Mouse (Mus musculus): ENCODE measurements around the gene Nppa. TPM values are rescaled to one million over a fixed set of nuclear protein-coding genes. Genes with fewer than 3 reads are reported as not detected.

The Nppa gene
- polyA plus RNA-seq, 1 experiment from 2014 or later: 6.1 TPM

DNA sequence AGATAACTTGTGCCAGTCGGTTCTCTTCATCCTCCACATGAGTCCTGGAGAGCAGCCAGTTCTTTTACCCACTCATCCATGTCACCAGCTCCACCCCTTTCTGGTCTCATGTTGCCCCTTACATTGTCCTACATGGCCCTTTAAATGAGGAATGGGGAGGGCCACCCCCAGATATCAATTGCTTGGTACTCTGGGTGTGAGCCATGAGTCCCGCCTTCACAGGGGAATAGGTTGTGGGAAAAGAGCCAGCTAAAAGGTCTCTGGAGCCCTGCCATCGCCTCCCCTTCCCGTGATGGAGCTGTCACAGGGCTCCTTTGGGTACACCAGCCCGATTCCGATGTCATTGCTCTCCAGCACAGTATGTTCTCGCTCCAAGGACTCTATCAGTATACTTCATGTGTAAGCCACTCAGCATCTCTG is 21.1 kb upstream of the Nppa start:
- WGBS: 80% methylated on average over 7 of the region's 7 CpGs
- Histone ChIP-seq H3K4me3 (no peak overlapping the region), H3K4me1 (replicated peaks) (no peaks in the 10 kb centered on the region), H3K27me3 (no peaks in the 10 kb centered on the region), H3K36me3 (no peaks in the 10 kb centered on the region), H3K27ac (replicated peaks) (no peak overlapping the region), H3K4me2 (no peak overlapping the region), H3K9ac (no peak overlapping the region), H3K9me3 (0 out of 2 replicates have a peak, but pooled peaks cover 3% of the 10 kb centered on the region)
- no peak for ATAC-seq (ENCODE audit: low read depth)

DNA sequence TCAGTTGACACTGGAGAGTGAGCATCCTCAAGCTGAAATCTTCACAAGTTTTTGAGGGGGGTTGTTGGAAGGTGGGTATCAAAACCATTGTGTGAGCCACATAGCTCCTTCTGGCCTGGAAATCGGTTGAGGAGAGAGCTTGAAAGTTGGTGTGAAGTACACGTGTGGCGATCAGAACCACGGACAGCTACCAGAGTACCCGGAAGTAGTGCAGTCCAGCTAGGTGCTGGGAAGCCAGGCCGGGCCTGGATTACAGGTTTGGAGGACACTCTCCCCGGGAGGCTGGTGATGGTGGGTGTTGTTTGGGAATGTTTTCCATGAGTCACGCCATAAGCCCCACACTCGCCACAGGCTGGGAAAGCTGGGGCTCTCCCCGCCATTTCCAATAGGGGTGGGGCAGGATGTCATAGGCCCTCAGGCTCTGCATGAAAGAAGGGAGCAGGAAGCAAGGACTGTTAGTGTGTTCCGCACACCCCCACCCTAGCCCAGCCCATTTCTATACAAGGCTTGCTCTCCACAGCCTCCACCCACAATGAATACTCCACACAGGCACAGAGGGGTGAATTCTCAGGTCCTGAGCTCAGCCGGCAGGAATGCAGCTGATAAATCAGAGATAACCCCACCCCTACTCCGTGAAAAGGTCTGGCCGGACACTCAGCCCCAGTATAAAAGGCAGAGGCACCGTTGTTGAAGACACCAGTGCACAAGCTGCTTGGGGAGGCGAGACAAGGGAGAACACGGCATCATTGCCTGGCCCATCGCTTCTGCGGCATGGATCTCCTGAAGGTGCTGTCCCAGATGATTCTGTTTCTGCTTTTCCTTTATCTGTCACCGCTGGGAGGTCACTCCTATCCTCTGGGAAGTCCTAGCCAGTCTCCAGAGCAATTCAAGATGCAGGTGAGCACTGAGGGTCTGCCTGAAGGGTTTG is 15.1 kb upstream of the Nppa start, which contains the start of gene Nppb:
Nppb (plus strand) TSS at position 584 of the 928 bp plus-strand sequence.
- no peaks in the 10 kb centered on the region for H3K9me3 ChIP-seq
- no peak within 1 kb of the TSS for H3K27ac ChIP-seq (replicated peaks)
- no peak within 1 kb of the TSS for H3K9ac ChIP-seq
- 34% methylated on average over 20 of the region's 20 CpGs for WGBS
- no peaks in the 10 kb centered on the region for H3K36me3 ChIP-seq
- H3K4me3 ChIP-seq: no peak within 1 kb of the TSS
- no peak within 1 kb of the TSS for H3K4me2 ChIP-seq
- no peak for ATAC-seq (ENCODE audit: low read depth)
- H3K4me1 ChIP-seq (replicated peaks): no peaks in the 10 kb centered on the region
- H3K27me3 ChIP-seq: no peaks in the 10 kb centered on the region

GRCm38 (mm10) chr4:147993571-147994095 is 6.9 kb upstream of the Nppa start:
- no peaks in the 10 kb centered on the region for H3K9me3 ChIP-seq
- H3K27ac ChIP-seq (replicated peaks): no peak overlapping the region
- no peak for ATAC-seq (ENCODE audit: low read depth)
- 62% methylated on average over 7 of the region's 7 CpGs for WGBS
- no peak overlapping the region for H3K4me2 ChIP-seq
- H3K4me3 ChIP-seq: no peak overlapping the region
- no peaks in the 10 kb centered on the region; the same call in 1 of the 2 replicates for H3K4me1 ChIP-seq (replicated peaks)
- no peaks in the 10 kb centered on the region for H3K36me3 ChIP-seq
- no peak overlapping the region for H3K9ac ChIP-seq
- H3K27me3 ChIP-seq: no peaks in the 10 kb centered on the region

DNA sequence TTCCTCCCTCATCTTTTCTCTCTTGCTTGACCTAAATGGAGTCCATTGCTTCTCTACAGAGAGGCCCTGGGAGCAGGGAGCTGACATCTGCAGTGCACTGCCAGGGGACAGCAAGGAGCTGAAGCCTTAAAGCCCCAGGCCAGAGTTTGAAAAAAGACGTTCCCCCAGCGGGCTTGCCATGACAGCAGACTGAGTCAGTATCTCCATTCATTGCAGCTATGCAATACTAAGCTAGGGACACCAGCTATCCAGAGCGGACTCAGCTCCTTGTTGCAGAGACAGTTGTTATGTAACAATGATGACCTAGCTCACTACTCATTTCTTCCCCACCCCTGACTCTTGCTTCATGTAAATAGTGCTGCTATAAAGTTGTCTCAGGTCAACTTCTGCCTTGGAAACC is 5.2 kb upstream of the Nppa start:
- Histone ChIP-seq H3K27me3 (no peaks in the 10 kb centered on the region), H3K9me3 (no peaks in the 10 kb centered on the region), H3K4me2 (no peak overlapping the region), H3K36me3 (no peaks in the 10 kb centered on the region), H3K9ac (no peak overlapping the region), H3K4me3 (no peak overlapping the region), H3K27ac (replicated peaks) (no peak overlapping the region), H3K4me1 (replicated peaks) (peaks cover 9% of the 10 kb centered on the region)
- ATAC-seq (ENCODE audit: low read depth): no peak
- WGBS: 89% methylated on average over 3 of the region's 3 CpGs

- H3K27ac ChIP-seq (replicated peaks): peak overlapping the region; percentile 65
- ATAC-seq (ENCODE audit: low read depth): no peak
- no peaks in the 10 kb centered on the region for H3K27me3 ChIP-seq
- H3K4me3 ChIP-seq: no peak overlapping the region
- H3K9ac ChIP-seq: peak overlapping the region; percentile 12; the same call in 1 of the 2 replicates
- peaks cover 36% of the 10 kb centered on the region for H3K36me3 ChIP-seq
- no peak overlapping the region for H3K4me2 ChIP-seq
- H3K4me1 ChIP-seq (replicated peaks): peaks cover 31% of the 10 kb centered on the region
- 71% methylated on average over 17 of the region's 17 CpGs for WGBS
- no peaks in the 10 kb centered on the region for H3K9me3 ChIP-seq
These were observed 679 bp downstream of the Nppa start for GRCm38 (mm10) chr4:148001013-148001789.

DNA sequence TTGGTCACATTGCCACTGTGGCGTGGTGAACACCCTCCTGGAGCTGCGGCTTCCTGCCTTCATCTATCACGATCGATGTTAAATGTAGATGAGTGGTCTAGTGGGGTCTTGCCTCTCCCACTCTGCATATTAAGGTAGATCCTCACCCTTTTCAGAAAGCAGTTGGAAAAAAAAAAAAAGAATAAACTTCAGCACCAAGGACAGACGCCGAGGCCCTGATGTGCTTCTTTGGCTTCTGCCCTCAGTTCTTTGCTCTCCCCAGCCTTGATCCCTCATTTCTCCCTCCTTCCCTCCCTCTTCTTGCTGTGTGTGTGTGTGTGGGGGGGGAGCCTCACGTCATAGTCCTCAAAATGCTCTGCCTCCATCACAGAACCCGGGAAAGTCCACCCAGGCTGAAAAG is 1.3 kb downstream of the Nppa start:
- no peak overlapping the region for H3K9ac ChIP-seq
- 45% methylated on average over 8 of the region's 8 CpGs for WGBS
- peaks cover 42% of the 10 kb centered on the region for H3K36me3 ChIP-seq
- H3K27ac ChIP-seq (replicated peaks): peak overlapping the region; percentile 65
- no peak for ATAC-seq (ENCODE audit: low read depth)
- H3K9me3 ChIP-seq: no peaks in the 10 kb centered on the region
- no peak overlapping the region for H3K4me3 ChIP-seq
- H3K4me1 ChIP-seq (replicated peaks): peaks cover 31% of the 10 kb centered on the region
- H3K4me2 ChIP-seq: no peak overlapping the region
- H3K27me3 ChIP-seq: no peaks in the 10 kb centered on the region

DNA sequence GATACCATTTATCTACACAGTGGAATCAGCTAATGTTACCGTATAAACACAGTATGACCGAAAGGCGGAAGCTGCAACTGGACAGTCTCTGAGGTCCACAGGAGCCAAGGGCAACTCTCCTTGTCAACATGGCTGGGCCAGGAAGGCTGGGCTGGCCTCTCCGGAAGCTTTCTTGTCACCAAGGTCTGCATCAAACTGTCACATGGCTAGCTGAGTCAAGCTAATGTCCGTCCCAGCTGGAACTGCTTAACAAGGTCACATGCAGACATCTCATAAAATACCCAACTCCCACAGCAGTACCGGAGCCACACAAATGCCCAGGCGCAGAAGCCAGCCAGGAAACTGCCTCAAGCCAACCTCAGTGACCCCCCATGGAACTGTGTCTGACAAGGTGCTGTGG is 3.8 kb downstream of the Nppa start:
- H3K4me3 ChIP-seq: no peak overlapping the region
- H3K9ac ChIP-seq: no peak overlapping the region
- peaks cover 67% of the 10 kb centered on the region for H3K36me3 ChIP-seq
- H3K9me3 ChIP-seq: no peaks in the 10 kb centered on the region
- H3K27ac ChIP-seq (replicated peaks): no peak overlapping the region
- H3K4me1 ChIP-seq (replicated peaks): peaks cover 31% of the 10 kb centered on the region
- no peak for ATAC-seq (ENCODE audit: low read depth)
- no peaks in the 10 kb centered on the region for H3K27me3 ChIP-seq
- H3K4me2 ChIP-seq: no peak overlapping the region
- WGBS: 88% methylated on average over 7 of the region's 7 CpGs

DNA sequence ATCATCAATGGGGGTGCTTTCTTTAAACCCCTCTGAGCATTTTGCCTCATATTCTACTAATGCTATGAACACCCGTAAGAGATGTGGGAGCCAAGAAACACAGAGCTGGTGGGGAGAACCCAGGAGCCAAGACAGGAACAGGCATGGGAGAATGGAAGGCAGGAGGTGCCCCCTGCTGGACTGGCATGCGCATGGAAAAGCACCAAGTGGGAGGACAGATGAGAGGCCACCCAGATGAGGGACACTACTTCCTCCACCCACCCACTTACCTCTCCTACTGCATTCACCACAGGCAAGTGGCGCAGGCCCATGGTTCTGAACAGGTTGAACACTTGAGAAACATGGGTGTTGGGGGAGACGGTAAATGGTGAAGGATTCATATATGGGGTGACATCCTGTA is 7.9 kb downstream of the Nppa start:
- Histone ChIP-seq H3K9ac (no peak overlapping the region), H3K27me3 (no peaks in the 10 kb centered on the region), H3K36me3 (peaks cover 100% of the 10 kb centered on the region)

GRCm38 (mm10) chr4:148009641-148010040 is 9.1 kb downstream of the Nppa start:
- no peak overlapping the region for H3K27ac ChIP-seq (replicated peaks)
- no peak for ATAC-seq (ENCODE audit: low read depth)
- H3K9me3 ChIP-seq: no peaks in the 10 kb centered on the region
- H3K4me2 ChIP-seq: no peak overlapping the region
- H3K4me1 ChIP-seq (replicated peaks): no peaks in the 10 kb centered on the region
- H3K27me3 ChIP-seq: no peaks in the 10 kb centered on the region
- no peak overlapping the region for H3K9ac ChIP-seq
- peaks cover 100% of the 10 kb centered on the region for H3K36me3 ChIP-seq
- WGBS: 84% methylated on average over 2 of the region's 2 CpGs
- no peak overlapping the region for H3K4me3 ChIP-seq

More for the DNA sequence above, 7.9 kb downstream of the Nppa start:
- no peaks in the 10 kb centered on the region for H3K4me1 ChIP-seq (replicated peaks)
- no peak overlapping the region for H3K4me2 ChIP-seq
- WGBS: 76% methylated on average over 4 of the region's 4 CpGs
- no peaks in the 10 kb centered on the region for H3K9me3 ChIP-seq
- H3K4me3 ChIP-seq: no peak overlapping the region
- ATAC-seq (ENCODE audit: low read depth): no peak
- no peak overlapping the region for H3K27ac ChIP-seq (replicated peaks)

DNA sequence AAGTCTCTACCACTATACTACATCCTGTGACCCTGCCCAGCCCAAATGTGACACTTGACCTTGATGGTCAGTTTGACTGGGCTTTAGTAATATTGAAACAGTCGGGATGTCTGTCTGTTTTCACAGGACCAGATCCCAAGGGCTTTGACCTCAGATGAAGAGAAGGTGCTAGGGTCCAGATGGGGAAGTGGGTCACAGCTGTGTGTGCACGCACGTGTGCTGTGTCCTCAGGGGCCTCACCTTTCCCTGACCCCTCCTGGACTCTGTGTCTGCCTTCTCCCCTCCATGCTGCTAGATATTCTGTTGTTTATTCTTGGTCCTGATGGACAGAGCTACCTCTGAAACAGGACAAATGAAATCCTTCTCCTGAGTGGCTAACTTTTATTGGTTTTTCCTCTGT is 10.8 kb downstream of the Nppa start:
- Histone ChIP-seq H3K4me3 (no peak overlapping the region), H3K36me3 (peaks cover 100% of the 10 kb centered on the region), H3K27me3 (no peaks in the 10 kb centered on the region), H3K27ac (replicated peaks) (no peak overlapping the region), H3K4me1 (replicated peaks) (no peaks in the 10 kb centered on the region), H3K9ac (no peak overlapping the region), H3K9me3 (no peaks in the 10 kb centered on the region), H3K4me2 (no peak overlapping the region)
- no peak for ATAC-seq (ENCODE audit: low read depth)
- 62% methylated on average over 3 of the region's 3 CpGs for WGBS

DNA sequence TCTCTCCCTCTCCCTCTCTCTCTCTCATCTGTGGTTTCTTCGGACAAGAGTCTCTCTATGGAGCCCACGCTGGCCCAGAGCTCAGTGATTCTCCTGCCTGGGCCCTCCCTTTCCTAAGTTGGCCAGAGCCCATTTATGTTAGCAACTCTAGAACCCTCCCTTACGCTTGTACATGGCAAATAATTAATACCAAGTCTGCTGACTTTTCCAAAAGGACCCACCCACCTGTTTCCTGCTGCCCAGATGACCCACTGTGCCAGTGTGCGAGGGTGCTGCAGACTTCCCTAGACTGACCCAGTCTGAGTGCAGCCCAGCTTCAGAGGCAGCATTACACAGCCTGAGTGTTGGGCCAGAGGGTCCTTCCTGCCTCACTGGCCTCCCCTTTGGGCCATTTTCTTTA is 11.7 kb downstream of the Nppa start:
- 87% methylated on average over 4 of the region's 4 CpGs for WGBS
- H3K9me3 ChIP-seq: no peaks in the 10 kb centered on the region
- ATAC-seq (ENCODE audit: low read depth): no peak
- H3K27me3 ChIP-seq: no peaks in the 10 kb centered on the region
- H3K9ac ChIP-seq: no peak overlapping the region
- H3K4me1 ChIP-seq (replicated peaks): no peaks in the 10 kb centered on the region
- H3K4me3 ChIP-seq: no peak overlapping the region
- H3K36me3 ChIP-seq: peaks cover 100% of the 10 kb centered on the region
- no peak overlapping the region for H3K27ac ChIP-seq (replicated peaks)
- H3K4me2 ChIP-seq: no peak overlapping the region

DNA sequence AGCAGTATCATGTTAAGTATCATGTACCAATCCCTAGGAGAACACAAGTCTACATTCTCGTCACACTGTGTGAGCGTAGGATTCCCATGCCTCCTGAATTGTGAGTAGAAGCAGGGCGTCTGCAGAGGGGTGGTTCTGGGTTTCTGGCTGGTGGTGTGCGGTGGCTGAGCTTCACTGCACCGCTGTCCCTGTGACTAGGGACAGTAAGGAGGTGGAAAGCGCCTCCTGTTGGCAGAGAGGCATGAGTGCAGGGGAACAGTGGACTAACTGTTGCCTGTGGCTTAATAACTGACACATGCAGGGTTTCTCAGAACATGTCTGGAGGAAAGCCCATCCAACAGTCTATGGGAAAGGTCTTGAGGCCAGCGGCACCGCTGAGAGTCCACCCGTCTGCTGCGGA is 14.9 kb downstream of the Nppa start:
- H3K36me3 ChIP-seq: peaks cover 99% of the 10 kb centered on the region
- ATAC-seq (ENCODE audit: low read depth): no peak

More for the DNA sequence above, 14.9 kb downstream of the Nppa start:
- Histone ChIP-seq H3K27me3 (no peaks in the 10 kb centered on the region), H3K4me1 (replicated peaks) (peaks cover 18% of the 10 kb centered on the region; the same call in 1 of the 2 replicates), H3K9ac (no peak overlapping the region), H3K27ac (replicated peaks) (no peak overlapping the region), H3K4me3 (no peak overlapping the region), H3K9me3 (no peaks in the 10 kb centered on the region), H3K4me2 (no peak overlapping the region)
- 86% methylated on average over 10 of the region's 10 CpGs for WGBS
